Mouse (Mus musculus) kidney, adult 8-10 months (tissue): ENCODE measurements at regions not wholly inside any gene's neighbourhood (a gene's known extent, or its start where the extent isn't known, plus 50 kb on each side); places are given as distances from the start of the nearest gene placed in this dataset.

Experiments used
- DNase-seq, 2 experiments: peaks; one replicate each; pipeline ENCODE4 v3.0.0; 2022

DNA sequence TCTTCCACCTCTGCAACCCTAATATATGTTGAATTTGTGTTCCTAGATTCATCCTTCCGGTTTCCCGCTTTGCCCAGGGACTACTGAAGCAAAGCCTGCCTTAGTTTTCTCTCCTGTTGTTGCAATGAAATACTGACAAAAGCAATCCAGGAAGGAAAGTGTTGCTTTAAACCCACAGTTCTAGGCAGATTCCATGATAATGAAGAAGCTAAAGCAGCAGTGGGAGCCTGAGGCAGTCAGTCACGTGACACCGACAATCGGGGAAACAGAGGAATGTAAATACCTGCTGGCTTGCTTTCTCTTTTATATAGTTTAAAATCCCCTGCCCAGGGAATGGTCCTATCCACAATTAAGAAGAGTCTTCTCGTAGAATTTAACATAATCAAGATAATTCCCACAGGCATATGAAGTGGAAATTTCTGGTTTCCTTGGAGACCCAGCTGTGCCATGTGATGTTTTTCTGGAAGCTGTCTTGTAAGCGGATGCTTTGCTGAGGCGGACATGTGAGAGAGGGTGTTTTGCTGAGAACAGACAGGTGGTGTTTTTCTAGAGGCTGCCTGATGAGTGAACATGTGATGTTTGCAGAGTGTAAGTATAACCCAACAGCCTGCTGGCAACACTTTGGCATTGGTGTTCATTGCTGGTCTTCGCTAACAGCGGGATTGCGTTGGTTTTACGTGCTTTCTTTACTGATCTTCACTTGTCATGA, 398.0 kb downstream of the Prim2 start:
- no peak for DNase-seq

DNA sequence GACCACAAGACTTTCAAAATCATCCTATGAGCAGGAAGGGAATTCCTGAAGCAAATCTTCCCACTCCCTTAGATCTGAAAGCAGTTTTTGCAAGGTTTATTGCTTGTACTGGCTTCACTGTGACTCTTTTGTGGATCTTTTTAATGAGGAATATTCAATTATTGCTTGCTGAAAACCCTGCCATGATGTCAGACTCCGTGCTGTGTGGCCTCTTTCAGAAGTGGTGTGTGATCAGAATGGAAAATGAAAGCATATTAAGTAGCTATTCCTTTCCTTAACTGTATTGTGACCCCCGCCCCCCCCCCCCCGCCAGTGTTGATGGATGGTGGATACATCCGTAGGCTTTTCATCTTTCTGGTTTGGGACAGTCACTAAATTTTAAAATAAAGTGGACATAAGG, 400.4 kb downstream of the Prim2 start:
- no peak for DNase-seq

DNA sequence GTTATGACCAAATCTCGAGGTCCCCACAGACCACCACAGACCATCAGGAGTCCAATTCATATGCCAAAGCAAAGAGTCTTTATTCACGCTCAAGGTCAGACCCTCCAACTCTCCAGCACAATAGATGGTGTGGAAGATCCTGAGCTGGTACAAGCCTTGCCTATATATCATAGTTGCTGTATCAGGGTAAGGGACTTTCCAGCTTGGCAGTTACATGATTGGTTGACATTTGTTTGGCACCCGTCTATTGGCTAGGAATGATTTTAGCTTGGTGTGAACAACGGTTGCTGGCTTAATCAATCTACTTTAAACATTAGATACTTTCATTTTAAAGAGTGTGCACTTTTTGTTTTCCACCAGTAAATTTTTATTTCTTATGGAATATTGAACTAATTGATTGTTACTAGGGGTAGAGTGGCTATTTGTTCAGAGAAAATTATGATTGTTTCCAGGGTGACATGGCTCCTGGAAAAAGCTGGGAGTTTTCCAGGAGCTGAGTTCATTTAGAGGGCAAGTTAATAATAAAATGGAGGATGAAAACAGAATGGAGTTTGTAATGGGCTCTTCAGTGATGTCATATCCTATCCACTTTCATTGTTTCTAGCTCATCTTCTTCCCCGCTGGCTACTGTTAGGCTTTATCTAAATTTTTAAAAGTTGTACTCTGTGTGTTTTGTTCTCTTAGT, 403.7 kb downstream of the Prim2 start:
- DNase-seq, result no peak

DNA sequence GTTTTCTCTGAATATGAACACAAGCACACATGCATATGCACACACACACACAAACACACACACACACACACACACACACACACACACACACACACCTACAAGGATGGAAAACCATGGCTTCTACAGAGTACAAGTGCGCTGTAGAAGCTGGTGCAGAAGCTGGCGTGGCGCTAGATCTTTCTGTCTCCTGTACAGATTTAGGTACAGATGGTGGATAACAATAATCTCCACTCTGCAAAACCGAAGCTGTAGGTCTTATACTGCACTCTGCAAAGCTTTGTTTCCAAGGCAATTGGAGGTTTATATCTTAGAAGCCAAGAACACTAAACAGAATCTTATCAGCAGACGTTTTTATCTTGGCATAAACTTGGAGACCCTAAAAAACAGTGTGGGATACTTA, 420.1 kb downstream of the Prim2 start:
- DNase-seq, result no peak

DNA sequence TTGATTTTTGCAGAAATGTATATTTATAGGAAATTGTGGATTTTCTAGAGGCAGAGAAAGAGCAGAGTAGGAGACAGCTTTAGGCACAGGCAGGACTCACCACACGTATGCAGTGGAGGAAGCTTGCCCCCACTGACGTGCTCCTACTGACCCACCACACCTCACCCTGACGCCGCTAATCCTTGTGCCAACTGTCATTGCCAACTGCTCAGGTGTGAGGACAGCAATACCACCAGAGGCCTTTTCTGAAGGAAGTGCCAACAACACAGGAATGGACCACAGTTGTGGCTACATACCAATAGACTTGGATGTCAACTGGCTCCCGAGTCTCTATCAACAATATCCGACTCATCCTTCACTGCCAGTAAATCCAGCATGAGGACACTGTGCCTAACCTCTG, 422.5 kb downstream of the Prim2 start:
- DNase-seq, result no peak

DNA sequence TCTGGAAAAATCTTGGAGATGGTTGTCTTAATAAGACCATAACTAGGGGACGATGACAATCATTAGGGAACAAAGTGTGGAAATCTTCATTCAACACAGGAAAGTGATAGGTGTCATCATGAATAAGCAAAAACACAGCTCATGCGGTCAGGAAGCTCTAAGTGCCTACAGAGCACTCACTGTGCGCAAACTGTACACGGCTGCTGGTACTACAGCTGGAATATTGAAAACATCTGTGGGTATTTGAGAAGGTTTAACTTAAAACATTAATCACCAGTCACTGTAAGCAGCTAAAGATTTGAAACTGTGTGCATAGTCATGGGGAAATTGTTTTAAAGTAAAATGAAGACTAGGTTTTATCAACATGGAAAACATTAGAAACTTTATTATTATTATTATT, 424.4 kb downstream of the Prim2 start:
- no peak for DNase-seq

DNA sequence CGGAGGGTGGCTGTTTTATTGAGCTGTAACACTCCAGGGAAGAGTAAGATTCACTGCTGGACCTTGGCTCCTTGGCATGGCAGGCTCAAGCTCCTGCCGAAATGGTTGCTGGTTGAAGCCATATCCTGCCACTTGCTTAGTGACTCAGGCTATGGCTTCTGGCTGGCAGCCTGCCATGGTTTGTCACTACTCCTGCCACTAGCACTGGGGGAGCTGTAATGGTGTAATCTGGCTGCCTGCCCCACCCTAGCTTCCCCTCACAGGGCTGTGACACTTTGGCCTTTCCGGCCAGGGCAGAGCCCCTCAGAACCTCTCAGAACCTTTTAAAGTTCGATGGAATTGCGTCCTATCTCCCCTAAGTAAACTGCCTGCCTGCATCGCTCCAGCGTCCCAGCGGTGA, 424.9 kb downstream of the Prim2 start:
- DNase-seq, result no peak

DNA sequence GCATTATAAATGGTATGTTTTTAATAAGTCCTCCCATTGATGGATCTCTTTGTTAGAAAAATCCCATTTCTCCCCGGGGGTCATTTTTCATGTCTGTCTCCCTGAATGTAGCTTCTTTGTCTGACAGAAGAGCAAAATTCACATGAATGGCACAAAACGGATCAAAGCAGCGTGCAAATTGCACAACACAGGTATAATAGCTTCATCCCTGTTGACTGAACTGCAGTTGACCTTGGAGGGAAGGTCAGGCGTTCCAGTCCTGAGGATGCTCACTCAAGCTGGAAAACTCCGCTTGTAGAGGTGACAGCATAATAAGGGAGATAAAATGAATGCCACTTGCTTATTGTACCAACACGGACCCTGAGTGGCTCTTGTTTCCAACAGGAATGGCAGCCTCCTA, 446.6 kb downstream of the Prim2 start:
- DNase-seq, result no peak

DNA sequence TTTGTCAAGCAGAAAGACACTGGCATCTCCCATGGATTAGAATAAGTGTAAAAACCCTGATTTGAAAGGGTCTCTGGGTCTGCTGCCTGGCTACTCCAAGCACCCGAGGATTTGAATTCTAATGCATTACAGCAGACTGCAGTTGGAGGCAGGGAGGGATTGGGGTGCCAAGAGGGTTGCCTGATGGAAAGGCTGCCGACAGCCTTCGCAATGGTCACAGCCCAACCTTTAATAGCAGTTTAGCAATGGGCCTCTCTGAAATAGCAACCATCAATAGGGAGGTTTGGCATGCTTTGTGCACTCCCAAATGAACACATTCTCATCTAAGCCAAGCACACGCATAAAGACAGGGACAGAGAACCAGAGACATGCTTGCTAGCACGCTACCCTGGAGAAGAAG, 454.8 kb downstream of the Prim2 start:
- DNase-seq, result no peak

DNA sequence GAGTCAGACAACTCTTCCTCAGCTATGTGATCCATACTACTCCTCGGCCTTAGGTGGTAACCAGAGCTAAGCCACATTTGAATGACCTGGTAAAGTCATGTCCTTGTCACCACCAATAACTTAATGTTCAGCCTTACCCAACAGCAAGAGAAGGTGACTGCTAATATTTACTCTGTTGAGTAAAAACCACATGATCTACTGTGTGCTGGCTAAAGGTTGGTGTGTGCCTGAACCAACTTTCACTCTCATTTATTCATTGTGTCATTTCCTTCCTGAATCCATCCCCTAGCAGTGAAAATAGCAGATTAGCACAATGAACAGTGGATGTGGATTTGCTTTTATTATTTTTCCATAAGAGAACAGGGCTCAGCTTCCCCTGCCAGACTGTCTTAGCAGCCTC, 455.2 kb downstream of the Prim2 start:
- no peak for DNase-seq

DNA sequence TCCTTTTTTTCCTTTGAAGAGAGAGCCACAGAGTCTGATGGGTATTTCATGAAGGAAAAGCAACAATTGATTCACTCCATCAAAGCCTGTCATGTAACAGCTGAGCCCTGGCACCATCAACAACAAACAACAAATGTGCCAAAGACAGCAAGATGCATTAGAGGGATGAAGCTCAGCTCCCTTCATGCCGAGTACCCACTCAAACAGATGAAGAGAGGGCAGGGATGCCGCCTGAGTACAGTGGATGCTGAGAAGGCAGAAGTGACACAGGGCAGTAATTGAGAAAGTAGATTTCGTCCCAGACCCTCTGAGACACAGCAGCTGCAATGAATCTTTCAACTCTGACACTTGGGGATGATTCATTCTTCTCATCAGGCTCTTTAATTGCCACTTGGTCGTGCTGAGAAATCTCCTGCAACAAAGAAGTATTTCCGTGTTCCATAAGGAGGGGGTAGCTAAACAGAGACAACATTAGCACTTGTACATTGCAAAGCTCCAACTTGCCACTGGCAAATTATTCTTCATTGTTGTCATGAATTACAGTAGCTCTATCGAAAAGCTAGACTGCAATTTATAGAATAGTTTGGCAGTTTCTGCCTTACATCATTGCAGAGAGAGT, 467.9 kb downstream of the Prim2 start:
- no peak for DNase-seq

DNA sequence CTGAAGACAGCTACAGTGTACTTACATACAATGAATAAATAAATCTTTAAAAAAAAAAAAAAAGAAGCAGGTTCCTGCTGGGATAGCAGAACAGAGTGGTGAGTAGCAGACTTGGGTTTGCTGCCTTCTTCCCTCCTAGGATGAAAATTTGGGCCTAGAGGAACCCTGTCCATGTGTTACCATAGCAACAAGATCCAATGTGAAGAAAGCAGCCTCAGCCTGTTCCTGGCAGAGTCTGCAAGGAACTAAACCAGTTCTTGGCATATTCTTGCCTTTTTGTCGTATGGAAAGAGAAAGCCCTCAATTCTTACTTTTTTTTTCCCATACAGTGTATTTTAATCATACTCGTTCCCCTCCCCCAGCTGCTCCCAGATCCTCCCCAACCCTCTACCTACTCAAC, 474.5 kb downstream of the Prim2 start:
- DNase-seq, result no peak

DNA sequence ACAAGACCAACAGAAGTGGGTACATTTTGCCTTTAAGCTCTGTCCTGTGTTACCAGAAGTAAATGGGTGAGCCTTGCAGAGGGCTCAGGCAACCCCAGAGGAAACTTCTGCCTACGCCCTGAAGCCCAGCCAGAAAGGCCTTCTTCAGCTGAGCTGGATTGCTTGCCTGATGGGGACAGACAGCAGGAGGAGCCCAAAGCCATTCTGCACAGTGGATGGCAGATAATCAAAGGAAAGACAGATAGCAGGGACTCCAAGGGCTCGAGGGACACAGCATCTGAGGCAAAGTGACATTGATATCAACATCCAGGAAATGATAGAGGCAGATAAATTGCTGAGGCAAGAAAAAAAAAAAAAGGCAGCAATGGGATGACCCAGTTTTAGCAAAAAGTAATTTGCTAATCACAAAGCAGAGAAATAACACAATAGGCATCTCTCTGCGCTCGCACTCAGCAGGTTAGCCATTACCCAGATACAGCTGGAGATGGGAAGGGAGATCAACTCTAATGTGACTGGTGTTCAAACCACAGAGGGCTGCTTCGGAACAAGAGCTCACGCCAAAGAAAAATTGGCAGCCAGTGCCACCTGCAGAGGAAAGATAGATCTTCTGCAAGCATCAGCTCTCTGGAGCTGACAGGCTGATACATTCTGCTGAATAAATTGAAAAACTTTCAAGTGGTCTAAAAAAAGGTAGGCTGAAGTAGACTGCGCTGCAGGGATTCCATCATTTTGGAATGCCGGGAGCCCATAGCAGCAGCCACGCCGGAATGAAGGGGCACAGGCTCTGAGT, 494.8 kb downstream of the Prim2 start:
- DNase-seq, result no peak

DNA sequence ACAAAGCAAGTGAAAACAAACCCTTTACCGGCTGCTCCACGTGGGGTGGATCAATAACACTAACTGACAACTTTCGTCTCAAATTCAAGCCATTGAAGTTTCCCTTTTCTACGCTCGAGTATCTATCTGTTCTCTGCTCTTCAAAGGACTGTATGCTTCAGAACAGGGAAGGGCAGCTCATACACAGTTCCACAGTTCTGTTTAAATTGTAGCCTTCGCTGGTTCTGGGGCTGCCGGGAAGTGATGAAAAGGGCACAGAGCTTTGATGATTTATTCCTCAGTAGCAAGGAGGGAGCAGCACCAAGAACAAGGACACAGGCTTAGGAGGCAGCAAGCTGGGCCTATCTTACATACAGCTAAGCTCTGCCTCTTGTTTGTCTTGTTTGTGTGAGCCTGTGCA, 532.6 kb downstream of the Prim2 start:
- no peak for DNase-seq

DNA sequence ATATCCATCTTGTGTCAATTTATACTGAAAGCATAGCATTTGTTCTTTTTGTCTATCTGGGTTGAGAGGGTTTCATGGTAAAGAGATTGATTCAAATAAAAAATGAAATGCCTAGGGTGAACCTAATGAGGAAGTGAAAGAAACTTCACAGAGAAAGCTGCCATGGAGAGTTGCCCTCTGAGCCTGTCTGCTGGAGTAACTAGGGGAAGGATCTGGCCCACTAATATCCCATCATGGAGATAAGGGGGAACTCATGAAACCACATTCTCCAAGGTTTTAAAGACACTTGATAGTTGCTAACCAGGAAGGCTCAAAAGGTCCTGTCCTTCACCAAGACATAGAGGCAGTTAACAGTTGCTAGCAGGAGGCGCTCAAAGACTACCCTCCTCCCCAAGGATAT, 539.2 kb downstream of the Prim2 start:
- DNase-seq, result no peak

DNA sequence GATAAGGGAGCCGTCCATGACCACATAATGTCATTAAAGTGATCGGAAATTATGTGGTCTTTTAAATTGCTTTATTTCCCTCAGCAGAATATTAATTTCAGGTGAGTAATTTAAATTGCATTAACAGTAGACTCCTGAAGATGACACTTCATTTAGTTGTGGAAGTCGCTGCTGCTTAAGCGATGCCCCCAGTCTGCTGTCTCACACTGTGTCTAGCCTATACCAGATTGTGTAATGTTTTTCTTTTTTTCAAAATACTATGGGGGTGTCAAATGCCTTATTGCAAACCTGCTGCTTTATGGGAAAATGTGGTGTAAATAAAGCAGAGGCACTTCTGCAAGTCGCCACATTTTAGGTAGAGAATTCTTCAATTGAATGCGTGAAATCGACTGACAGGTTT, 544.5 kb downstream of the Prim2 start:
- no peak for DNase-seq

DNA sequence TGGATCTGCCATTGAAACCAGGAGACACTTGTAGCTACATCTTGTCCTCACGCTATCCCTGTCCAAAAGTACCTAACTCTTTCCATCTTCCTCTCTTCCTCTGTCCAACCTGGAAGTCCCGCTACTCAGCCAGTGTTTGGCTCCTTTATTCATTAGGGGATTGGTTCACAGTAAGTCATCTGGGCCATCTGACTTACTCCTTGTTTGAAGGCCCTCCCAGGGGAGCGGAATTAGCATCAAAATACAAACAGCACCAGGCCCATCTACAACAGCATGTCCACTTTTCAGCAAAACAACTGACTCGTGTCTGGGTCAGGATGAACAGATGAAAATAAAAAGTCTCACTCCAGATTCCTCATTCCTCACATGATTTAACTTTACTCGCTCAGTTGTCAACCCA, 559.2 kb upstream of the Gm5415 start:
- DNase-seq, result no peak

DNA sequence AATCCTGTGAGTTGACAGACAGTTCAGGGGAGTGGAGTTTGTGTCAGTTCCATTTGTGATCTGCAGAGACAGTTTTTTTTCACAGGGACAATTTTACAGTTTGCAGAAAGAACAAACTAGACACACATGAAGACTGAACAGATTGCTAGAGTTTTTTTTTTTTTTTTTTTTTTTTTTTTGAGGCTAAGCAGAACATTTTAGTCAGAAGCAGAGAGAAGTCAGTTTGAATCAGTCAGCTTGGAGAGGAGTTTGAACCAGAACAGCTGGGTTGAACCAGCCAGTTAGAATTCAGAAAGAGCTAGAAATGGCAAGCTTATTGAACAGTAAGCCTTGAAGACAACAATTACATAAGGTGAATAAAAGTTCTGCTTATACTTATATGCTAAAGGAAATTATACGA, 557.2 kb upstream of the Gm5415 start:
- DNase-seq, result no peak

DNA sequence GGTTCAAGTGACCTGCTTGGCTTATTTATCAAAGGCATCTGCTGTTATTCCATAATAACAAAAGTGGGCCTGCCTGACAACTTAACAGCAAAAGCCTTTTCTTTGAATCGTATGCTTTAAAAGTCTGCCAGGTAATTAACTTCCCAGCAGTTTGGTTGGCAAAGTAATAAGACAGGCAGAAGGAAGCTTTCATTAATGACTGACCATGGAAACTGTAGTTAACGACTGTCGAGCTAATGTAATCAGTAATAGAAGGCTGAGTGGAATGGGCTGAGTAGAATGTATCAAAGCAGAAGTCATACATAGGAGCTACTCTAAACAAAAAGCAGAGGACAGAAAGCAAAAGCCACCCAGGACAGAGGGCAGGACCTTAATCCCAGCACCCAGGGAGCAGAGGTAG, 551.0 kb upstream of the Gm5415 start:
- peak in 1 of 2 experiments; percentile 6 for DNase-seq

DNA sequence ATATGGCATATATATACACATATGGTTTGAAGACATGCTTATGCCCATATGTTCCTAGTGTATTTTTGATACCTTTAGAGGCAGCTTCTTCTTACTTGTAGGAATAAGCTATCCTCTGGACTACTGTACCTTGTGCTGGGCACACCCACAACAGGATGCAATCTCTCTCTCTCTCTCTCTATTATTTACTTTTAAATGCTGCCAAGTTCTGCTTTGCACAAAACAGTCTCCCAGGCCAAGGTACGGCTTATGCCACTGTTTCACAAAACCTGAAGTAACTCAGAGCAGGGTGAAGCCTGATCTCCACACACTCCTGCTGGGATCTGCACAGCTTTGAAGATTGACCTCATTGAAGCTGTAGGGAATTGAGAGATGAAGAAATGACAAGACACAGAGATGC, 549.8 kb upstream of the Gm5415 start:
- DNase-seq, result no peak

DNA sequence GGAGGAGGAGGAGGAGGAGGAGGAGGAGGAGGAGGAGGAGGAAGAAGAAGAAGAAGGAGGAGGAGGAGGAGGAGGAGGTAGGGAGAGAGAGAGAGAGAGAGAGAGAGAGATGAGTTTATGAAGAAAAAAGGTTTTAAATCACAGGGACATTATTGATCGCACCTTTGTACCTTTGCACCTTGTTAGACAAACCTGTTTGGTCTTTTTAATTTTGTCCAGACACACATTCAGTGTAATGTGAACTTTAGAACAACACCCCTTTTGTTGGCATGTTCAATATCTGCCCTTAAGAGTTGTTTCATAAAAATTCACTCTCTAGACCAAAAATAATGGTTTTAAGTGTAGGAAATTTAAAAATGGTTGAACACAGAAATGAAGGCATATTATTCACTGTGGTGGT, 527.5 kb upstream of the Gm5415 start:
- no peak for DNase-seq

DNA sequence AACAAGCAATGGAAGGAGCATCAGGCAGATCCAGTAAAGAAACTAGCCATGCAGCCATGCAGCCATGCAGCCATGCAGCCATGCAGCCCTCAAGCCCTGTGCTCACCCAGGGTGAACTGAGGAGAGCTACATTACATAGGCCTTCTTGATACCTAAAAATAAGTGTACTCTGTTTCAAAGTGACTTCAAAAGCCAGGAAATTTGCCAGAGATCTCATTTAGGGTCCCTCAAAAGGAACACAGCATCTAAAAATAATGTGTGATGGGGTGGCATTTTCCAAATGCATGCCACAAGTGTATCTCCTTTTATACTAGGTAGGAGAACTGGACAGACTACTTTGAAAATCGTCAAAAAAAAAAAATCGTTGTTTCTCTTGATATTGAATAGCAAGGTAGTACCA, 510.9 kb upstream of the Gm5415 start:
- no peak for DNase-seq

DNA sequence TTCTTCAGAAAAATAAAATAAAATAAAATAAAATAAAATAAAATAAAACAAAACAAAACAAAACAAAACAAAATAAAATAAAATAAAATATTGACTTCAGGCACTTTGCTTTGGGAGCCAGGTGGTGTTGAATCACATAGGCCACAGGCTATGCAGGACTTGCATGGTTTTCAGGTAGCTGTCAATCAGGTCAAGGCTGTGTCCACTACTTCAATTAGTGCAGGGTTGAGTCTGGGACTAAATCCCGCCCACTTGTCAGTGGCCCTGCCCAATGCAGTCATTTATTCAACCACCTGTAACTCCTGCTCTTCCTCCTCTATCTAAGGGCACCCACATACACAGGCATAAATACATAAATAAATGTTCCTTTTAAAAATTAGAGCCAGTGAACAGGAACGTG, 497.3 kb upstream of the Gm5415 start:
- DNase-seq, result no peak

DNA sequence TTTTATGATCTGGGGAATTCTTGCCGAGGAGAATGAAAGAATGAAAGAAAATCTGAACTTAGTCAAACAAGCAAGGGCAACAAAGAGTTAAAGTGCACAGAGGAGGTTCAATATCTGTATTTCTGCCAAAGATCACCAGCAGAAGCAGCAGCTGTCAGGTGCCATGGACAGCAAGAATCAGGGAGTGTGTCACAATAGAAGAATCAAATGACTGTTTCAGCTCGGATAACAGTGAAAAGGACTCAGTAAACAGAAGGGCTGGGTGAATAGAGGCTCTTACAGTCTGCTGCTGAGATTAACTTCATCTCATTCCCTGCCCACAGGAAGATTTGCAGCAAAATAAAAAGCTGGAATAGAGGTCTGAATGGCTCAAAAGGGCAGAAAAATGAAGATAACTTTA, 495.3 kb upstream of the Gm5415 start:
- no peak for DNase-seq
